Mouse (Mus musculus): ENCODE results near the gene Bend3.
"Not testable (repeated sequence)": the region's sequence is repeated elsewhere in the genome, so short reads cannot be mapped to it uniquely, and the experiment has no call there.

The Bend3 gene

DNA sequence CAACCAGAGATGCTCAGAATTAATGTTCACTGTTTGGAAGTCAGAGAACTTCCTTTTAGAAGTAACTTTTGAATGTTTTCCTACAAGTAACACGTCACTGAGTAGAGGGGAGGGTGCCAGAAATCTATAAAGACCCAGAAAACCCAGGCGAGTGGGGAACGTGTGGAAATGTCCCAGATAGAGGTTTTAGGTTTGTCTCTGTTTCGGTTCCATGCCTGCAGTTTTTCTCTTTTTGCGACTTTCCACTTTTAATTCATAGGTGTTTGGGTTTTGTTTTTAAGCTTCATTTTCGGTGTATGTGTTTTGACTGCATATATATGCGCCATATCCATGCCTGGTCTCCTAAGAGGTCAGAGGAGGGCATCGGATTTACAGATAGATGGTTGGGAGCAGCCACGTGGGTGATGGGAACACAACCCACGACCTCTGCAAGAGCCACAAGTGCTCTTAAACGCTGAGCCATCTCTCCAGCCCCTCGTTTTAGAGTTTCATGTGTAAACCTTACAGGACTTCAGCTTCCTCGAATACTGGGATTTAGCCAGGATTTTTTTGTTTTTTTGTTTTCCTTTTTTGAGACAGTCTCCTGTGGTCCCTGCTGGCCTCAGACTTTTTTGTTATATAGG lies 1.7 kb downstream of the Bend3 start:
- DNase-seq (ENCODE audit: low read depth): no peak

GRCm38 (mm10) chr10:43481179-43481578 lies 2.5 kb downstream of the Bend3 start:
- no peak for DNase-seq (ENCODE audit: low read depth)

- DNase-seq (ENCODE audit: low read depth): no peak
These were observed 3.4 kb downstream of the Bend3 start for GRCm38 (mm10) chr10:43482021-43482420.

DNA sequence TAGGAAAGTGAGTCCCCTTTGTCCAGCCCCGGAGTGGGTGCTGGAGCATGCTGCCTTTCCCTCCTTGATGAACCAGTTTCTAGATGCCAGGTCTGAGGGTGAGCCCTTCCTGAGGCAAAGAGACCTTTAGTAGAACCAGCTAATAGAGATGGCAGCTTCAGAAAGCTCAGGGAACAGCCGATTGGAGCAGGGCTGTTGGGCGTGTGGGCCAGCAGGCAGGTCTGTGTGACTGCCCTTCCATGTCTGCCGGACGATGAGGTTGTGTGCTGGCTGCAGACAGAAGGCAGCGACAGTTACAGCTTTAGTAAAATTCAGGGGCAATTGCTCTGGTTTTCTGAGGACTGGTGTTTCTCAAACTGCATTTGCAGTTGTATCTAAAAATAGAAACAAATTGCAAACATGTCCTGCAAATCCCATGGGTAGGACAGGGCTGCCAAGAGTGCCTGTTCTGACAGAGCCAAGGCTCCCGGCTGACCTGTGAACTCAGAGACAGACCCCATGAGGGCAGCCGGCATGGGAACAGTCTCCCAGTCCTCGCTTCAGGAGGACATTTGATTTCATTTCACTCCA lies 4.9 kb downstream of the Bend3 start:
- peak; percentile 27 for DNase-seq (ENCODE audit: low read depth)

DNA sequence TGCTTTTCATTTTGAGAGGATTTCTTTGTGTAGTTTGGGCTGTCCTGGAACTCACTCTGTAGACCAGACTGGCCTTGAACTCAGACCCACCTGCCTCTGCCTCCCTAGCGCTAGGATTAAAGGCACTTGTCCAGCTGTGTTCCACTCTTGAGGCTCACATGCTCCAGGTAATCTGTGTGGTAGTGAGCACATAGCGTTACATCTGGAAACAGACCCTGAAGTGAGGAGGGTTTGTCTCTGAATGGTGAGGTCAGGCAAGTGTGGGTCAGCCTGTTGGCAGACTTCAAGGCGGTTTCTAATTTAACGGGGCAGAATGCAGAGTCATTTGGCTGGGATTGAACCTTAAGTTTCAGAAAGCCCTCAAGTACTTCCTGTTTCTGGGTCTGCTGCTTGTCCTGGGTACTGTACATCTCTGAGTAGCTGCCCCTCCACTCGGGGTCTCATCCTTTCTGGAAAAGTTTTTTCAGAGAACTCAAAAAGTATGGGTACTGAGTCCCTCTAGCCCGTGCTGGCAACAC lies 7.2 kb downstream of the Bend3 start:
- DNase-seq (ENCODE audit: low read depth): no peak

DNA sequence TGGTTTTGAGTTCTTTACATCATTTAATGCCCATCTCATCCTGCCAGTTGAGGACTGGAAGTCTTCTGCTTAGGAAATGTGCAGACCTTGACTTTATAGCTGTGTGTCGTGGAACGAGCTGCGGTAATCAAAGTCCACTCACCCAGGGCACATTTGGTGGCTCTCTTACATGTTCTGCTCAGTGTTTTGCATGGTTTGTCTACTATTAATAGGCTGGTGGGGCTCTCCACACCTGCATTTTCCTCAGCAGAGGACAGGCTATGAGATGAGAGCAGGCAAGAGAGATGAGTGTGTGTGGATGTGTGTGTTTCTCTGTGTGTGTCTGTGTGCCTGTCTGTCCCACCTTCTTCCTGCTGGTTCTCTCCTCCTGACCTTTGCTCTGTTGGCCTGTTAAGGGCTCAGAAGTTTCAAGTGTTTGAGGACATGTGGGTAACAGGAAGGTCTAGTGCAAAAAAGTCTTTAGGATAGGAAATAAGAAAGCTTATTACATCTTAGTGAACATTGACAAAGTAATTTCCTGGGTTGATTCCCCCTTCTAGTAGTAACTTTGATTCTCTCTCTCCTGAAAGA lies 8.9 kb downstream of the Bend3 start:
- DNase-seq (ENCODE audit: low read depth): no peak

- DNase-seq (ENCODE audit: low read depth): no peak
These were observed 9.6 kb downstream of the Bend3 start for GRCm38 (mm10) chr10:43488258-43488657.

DNA sequence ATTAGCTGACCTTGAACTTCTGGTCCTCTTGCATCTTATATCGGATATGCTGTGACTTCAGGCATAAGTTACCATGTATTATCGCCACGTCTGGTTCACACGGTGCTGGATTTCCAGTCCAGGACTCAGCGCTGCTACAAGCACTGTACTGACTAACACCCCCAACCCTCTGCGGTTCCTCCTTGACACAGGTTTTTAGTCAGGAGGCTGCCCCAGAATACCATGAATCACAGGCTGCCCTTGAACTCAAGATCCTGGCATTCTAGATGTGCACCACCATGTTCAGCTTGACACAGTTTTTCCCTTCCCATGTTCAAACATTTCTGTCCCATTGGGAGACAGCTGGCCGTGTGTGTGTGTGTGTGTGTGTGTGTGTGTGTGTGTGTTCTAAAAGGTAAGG lies 10.5 kb downstream of the Bend3 start:
- no peak for DNase-seq (ENCODE audit: low read depth)

GRCm38 (mm10) chr10:43489550-43489949 lies 10.9 kb downstream of the Bend3 start:
- DNase-seq (ENCODE audit: low read depth): no peak

DNA sequence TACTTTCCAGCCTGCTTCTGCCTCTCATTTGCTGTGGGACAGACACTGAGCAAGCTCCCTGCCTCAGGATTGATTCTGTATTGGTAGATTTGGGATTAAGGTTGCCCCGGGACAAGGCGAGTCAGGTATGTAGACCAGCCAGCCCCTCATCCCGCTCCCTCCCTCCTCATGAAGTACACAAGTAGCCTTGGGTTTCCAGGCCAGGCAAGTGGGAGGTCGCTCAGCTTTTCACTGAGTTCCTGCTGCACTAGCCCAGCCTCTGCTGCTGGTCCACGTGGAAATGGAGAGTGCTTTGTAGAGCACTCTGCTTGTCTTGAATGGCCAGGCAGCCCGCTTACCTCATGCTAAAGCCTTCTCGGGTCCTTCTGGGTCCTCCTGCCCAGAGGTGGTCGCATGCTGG lies 11.4 kb downstream of the Bend3 start:
- no peak for DNase-seq (ENCODE audit: low read depth)

GRCm38 (mm10) chr10:43490846-43491245 lies 12.2 kb downstream of the Bend3 start:
- DNase-seq (ENCODE audit: low read depth): no peak

- DNase-seq (ENCODE audit: low read depth): no peak
These were observed 24.0 kb downstream of the Bend3 start for GRCm38 (mm10) chr10:43502599-43502998.

DNA sequence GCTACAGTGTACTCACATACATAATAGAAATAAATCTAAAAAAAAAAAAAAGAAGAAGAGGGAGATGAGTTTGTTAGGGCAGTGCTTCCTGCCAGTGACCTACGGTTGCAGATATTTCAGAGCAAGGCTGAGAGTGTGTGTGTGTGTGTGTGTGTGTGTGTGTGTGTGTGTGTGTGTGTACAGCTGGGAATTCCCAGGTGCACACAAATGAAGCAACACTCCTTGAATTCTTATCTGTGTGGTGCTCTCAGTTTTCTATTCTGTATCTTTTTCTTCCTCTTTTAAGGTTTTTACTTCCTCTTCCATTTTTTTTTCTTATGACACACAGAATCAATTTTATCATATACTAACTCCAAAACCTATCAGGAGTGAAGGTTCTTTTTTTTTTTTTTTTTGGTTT lies 25.7 kb downstream of the Bend3 start:
- no peak for DNase-seq (ENCODE audit: low read depth)

- DNase-seq (ENCODE audit: low read depth): no peak
These were observed 28.4 kb downstream of the Bend3 start for GRCm38 (mm10) chr10:43507051-43507450.

DNA sequence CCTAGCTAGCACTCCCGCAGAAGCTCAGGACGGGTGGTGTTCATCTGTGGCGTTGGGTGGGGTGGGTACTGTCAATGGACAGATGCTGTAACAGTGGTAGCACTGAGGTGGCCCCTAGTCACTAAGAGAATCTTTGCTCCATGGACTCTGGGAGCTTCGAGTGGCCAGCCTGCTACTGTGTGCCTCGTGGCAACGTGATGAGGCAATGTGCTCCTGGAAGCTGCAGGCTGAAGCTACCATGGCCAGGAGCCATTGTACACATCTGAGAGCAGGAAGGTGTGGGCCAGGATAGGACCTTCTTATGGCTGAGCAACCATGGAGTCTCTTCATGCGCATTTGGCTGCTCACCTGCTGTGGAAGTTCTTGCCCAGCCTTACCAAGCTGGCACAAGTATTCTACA lies 30.6 kb downstream of the Bend3 start:
- DNase-seq (ENCODE audit: low read depth): no peak

DNA sequence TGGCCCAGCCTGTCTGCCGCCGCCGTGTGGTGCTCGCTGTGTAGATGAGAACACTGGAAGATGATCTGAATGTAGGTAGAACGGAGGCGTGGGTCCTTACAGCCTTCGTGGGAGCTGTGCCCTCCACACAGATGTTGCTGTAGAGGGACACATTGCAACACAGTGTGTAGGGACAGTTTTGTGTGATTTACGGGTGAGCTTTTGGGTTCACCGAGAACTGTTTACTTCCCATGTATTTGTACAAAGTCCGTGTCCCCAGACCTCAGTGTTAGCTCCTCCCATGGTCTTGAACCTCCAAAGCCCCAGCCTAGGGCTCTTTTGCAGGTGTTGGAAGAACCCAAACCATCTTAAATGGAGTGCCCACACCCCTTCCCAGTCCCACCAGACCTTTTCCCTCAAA lies 34.3 kb downstream of the Bend3 start:
- no peak for DNase-seq (ENCODE audit: low read depth)

- no peak for DNase-seq (ENCODE audit: low read depth)
These were observed 38.5 kb downstream of the Bend3 start for GRCm38 (mm10) chr10:43516992-43517660.

GRCm38 (mm10) chr10:43517836-43518235 lies 39.2 kb downstream of the Bend3 start:
- no peak for DNase-seq (ENCODE audit: low read depth)

GRCm38 (mm10) chr10:43518368-43518767 lies 39.7 kb downstream of the Bend3 start:
- no peak for DNase-seq (ENCODE audit: low read depth)

DNA sequence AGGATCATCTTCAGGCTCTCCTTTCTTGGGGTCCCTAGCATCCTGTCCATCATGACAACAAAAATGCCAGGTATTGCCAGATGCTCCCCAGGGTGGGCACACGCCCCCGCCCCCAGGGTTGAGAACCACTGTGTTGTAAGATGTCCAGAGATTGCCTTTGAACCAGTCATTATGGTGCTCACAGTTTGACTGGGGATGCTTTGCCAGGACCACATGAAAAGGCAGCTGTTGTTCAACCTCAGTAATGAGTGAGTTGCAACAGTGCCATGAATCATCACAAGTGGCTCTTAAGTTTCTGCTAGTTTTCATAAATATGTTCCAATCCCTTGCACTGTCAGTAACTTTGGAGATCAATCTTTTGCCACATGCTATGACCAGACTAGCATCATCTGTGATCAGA lies 41.3 kb downstream of the Bend3 start:
- DNase-seq (ENCODE audit: low read depth): no peak

DNA sequence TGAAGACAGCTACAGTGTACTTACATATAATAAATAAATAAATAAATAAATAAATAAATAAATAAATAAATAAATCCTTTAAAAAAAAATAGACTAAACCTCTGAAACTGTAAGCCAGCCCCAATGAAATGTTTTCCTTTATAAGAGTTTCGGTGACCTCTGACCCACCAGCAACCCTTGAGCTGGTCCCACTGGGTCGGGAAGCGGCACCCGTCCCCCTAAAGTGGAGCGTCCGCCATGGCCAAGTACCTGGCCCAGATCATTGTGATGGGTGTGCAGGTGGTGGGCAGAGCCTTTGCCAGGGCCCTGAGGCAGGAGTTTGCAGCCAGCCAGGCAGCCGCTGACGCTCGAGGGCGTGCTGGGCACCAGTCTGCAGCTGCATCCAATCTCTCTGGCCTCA lies 45.3 kb downstream of the Bend3 start, which contains the start of gene Gm9803:
Gm9803 (plus strand) TSS at position 154 of the 400 bp plus-strand sequence.
- not testable (repeated sequence) for DNase-seq (ENCODE audit: low read depth)

DNA sequence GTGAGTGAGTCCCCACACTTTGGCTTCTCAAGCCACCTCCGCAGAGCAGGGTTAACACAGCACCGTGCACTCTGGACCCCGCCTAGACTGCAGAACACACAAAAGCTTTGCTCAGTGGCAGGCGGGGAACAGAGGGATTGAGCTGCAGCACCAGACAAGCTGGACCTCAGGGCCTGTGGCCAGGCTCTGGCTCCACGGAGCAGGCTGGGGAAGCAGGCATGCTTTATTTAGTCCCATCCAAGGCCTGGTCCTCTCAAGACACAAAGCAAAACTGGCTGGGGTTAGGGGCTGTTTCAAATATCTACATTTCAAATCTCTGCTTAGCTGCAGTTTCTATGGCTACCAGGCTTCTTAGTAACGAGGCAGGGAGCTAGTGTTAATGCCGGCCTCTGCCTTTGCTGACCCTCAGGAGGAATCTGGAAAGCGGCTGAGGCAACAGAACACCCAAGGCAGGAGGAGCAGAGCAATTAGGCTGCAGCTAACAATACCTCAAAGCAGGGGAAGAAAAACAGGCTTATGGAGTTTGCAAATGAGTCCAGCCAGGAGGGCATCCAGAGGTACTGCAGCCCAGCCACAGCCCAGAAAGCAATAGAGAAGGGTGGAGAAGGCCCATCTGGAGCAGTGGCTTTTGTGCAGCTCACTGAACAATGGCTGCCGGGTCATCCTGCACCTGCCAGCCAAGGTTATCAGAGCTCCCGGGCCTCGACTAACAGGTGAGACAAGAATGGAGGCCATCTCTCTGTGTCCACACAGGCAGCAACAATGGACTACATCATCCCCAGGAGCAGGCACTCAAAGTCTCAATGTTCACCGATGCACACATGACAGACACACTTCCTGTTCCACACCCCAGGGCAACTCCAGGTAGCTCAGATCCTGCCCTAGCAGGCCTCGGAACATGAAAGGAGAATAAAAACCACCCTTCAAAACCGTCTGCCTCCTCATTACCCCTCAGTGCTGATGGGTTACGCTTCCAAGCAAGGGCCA lies 48.9 kb downstream of the Bend3 start:
- no peak for DNase-seq (ENCODE audit: low read depth)

Measured in fibroblast of lung, adult 2 months (primary cell).